Mouse (Mus musculus) ES-Bruce4 (cell line): ENCODE data around the gene Myom3.

ENCODE experiments used
- CTCF ChIP-seq: IDR thresholded peaks from one replicate; pipeline ENCODE4 v1.8.1; 2011; ENCODE audit warnings: low read depth, low read length
- POLR2A ChIP-seq: IDR thresholded peaks from one replicate; pipeline ENCODE4 v1.8.1; 2011; ENCODE audit warnings: low read length; ENCODE audit not compliant: insufficient read depth

DNA sequence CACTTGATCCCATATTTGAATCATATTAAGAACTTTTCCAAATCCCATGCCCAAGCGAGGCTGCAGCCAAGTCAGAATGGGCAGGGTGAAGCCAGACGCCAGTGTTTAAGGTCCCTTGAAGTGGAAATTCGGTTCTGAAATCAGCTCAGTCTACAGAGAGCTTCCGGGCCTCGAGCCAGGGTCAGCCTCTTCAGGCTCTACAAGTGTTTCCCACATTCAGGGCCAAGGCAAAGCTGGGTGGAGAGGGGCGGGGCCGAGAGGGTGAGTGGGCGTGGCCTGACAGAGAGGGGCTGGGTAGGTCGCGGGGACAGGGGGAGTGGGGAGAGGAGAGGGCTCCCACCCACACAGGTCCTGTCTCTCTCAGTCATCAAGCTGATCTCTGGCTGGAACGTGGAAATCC, 38.4 kb downstream of the Myom3 start:
- no peak for TF ChIP-seq POLR2A
- TF ChIP-seq CTCF: no peak
